Mouse (Mus musculus) hindbrain, embryonic 10.5 days (tissue): ENCODE results near the gene Cacng3. TPM values are rescaled to one million over a fixed set of nuclear protein-coding genes. Genes with fewer than 3 reads are reported as not detected.

Experiments used
- DNase-seq: peaks from one replicate; pipeline ENCODE4 v3.0.0-alpha.2; 2017; ENCODE audit warnings: low spot score
- H3K27ac ChIP-seq: fragments of 300-500 bp; sonication (generic); 2 replicates; pipeline ENCODE4 v1.5.1; 2016; ENCODE audit warnings: mild to moderate bottlenecking, moderate library complexity
- H3K27me3 ChIP-seq: fragments of 300-500 bp; sonication (generic); 2 replicates; pipeline ENCODE4 v1.6.1; 2016; ENCODE audit warnings: mild to moderate bottlenecking; ENCODE audit not compliant: poor library complexity, insufficient read depth, severe bottlenecking
- H3K36me3 ChIP-seq: fragments of 300-500 bp; sonication (generic); 2 replicates; pipeline ENCODE4 v1.6.1; 2016; ENCODE audit warnings: mild to moderate bottlenecking, moderate library complexity
- H3K4me1 ChIP-seq: fragments of 300-500 bp; sonication (generic); replicated peaks from 2 replicates; pipeline ENCODE4 v1.6.1; 2016; ENCODE audit warnings: mild to moderate bottlenecking
- H3K4me3 ChIP-seq: fragments of 300-500 bp; sonication (generic); 2 replicates; pipeline ENCODE4 v1.5.1; 2016; ENCODE audit warnings: mild to moderate bottlenecking, moderate library complexity
- H3K9me3 ChIP-seq: fragments of 300-500 bp; sonication (generic); 2 replicates; pipeline ENCODE4 v1.6.1; 2016; ENCODE audit warnings: mild to moderate bottlenecking, moderate library complexity
- WGBS: fragments of 180-500 bp; shearing (Covaris S2); methylation state at CpG from one replicate; pipeline ENCODE4 v1.1.7; 2016; 5-methylcytosine and 5-hydroxymethylcytosine counted together
- polyA plus RNA-seq: library from polyadenylated mRNA; unstranded; fragments of >200 nt; fragmentation: Nextera tagmentation; extraction: Ambion mirVana; gene quantifications from 2 replicates; pipeline ENCODE4 v1.2.1, GENCODE M21; 2016

The Cacng3 gene
- 0.22 and 0.80 TPM in 2 replicates for polyA plus RNA-seq

DNA sequence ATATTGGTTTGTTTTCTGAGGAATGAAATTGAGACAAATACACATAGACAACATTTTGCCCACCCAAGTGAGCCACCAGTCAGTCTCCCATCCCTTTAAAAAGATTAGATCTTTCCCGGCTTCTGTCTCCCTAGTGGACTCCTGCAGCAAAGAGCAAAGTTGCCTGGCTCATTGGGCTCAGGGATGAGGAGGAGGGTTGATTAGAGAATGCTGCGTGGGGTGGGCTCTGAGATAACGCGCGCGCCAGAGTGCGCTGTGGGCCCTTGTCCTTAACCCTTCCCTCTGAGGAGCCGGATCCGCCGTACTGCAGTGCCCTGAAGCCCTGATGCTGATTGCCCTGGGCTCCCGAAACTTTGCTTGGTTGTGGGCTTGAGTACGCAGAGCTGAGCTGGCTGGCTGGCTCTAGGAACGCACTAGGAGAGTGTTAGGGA is at the start of gene Cacng3:
Cacng3 (plus strand) TSS at position 51 of the 431 bp plus-strand sequence.
- WGBS: 14% methylated on average over 13 of the region's 13 CpGs
- DNase-seq: no peak
- peak within 1 kb of the TSS; percentile 43 for H3K4me3 ChIP-seq

GRCm38 (mm10) chr7:122622125-122622774 is 48.0 kb upstream of the Cacng3 start:
- Histone ChIP-seq H3K27me3 (no peaks in the 10 kb centered on the region), H3K4me3 (no peak overlapping the region), H3K9me3 (no peaks in the 10 kb centered on the region), H3K36me3 (no peaks in the 10 kb centered on the region), H3K4me1 (peaks cover 14% of the 10 kb centered on the region; the same call in 1 of the 2 replicates), H3K27ac (peak overlapping the region; percentile 45; the same call in 1 of the 2 replicates)
- peak; percentile 14 for DNase-seq
- 42% methylated on average over 9 of the region's 9 CpGs for WGBS

More for the DNA sequence above, at the start of gene Cacng3:
- H3K27me3 ChIP-seq: peaks cover 22% of the 10 kb centered on the region
- no peak within 1 kb of the TSS for H3K27ac ChIP-seq
- no peaks in the 10 kb centered on the region for H3K36me3 ChIP-seq
- H3K9me3 ChIP-seq: no peaks in the 10 kb centered on the region
- H3K4me1 ChIP-seq: peaks cover 10% of the 10 kb centered on the region

- no peaks in the 10 kb centered on the region for H3K27me3 ChIP-seq
- no peaks in the 10 kb centered on the region for H3K9me3 ChIP-seq
- no peaks in the 10 kb centered on the region for H3K36me3 ChIP-seq
- peaks cover 14% of the 10 kb centered on the region; the same call in 1 of the 2 replicates for H3K4me1 ChIP-seq
- whole genome bisulfite sequencing: 61% methylated on average over 1 of the region's 1 CpGs
- no peak overlapping the region for H3K4me3 ChIP-seq
- DNase-seq: no peak
- no peak overlapping the region for H3K27ac ChIP-seq
These were observed 46.5 kb upstream of the Cacng3 start for GRCm38 (mm10) chr7:122623753-122624152.

- 92% methylated on average over 5 of the region's 5 CpGs for WGBS
- no peaks in the 10 kb centered on the region for H3K9me3 ChIP-seq
- no peak for DNase-seq
- H3K27me3 ChIP-seq: no peaks in the 10 kb centered on the region
- H3K36me3 ChIP-seq: no peaks in the 10 kb centered on the region
- H3K4me3 ChIP-seq: no peak overlapping the region
- no peak overlapping the region for H3K27ac ChIP-seq
- 0 out of 2 replicates have a peak, but pooled peaks cover 5% of the 10 kb centered on the region for H3K4me1 ChIP-seq
These were observed 42.2 kb upstream of the Cacng3 start for GRCm38 (mm10) chr7:122628050-122628449.

DNA sequence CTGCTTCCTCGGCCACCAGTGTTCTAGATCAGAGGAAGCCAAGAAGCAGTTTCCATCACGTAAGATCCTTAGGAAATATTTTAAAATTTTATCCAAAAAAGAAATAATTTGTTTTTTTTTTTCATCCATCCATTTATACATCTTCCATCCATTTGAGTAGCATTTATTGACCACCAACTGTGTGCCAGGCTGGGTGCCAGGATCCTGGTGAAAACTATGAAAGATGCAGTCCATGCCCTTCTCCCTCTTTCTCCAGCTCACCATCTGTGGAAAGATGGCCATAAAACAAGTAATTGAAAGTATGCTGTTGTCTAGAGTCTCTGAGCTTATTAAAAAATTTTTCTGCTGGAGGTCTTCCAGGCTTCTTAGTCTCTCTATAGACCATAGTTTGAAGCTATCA is 39.9 kb upstream of the Cacng3 start:
- no peak for DNase-seq
- WGBS: 91% methylated on average over 2 of the region's 2 CpGs
- Histone ChIP-seq H3K27ac (no peak overlapping the region), H3K9me3 (no peaks in the 10 kb centered on the region), H3K4me1 (no peaks in the 10 kb centered on the region), H3K4me3 (no peak overlapping the region), H3K36me3 (no peaks in the 10 kb centered on the region), H3K27me3 (no peaks in the 10 kb centered on the region)

GRCm38 (mm10) chr7:122631151-122631550 is 39.1 kb upstream of the Cacng3 start:
- H3K27me3 ChIP-seq: no peaks in the 10 kb centered on the region
- no peak overlapping the region for H3K4me3 ChIP-seq
- H3K9me3 ChIP-seq: no peaks in the 10 kb centered on the region
- no peak for DNase-seq
- no peak overlapping the region for H3K27ac ChIP-seq
- 70% methylated on average over 3 of the region's 3 CpGs for WGBS
- H3K4me1 ChIP-seq: no peaks in the 10 kb centered on the region
- H3K36me3 ChIP-seq: no peaks in the 10 kb centered on the region

DNA sequence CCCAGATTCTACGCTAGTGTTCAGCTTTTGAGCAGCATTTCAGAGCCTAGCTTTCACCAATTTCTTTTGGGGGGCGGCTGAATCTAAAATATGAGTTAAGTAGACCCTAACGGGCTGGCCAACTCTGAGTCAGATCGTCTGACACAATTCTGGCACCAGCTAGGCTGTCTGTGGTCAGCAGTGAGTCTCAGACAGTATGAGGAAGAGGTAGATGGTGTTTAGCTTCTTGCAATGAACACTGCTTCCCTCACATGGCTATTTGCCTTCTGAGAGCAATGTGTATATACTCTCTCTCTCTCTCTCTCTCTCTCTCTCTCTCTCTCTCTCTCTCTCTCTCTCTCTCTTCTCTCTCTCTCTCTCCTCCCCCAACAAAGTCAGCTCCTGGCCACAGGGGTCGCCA is 37.3 kb upstream of the Cacng3 start:
- Histone ChIP-seq H3K27ac (no peak overlapping the region), H3K27me3 (no peaks in the 10 kb centered on the region), H3K36me3 (no peaks in the 10 kb centered on the region), H3K4me1 (no peaks in the 10 kb centered on the region), H3K9me3 (no peaks in the 10 kb centered on the region), H3K4me3 (no peak overlapping the region)
- no peak for DNase-seq
- WGBS: 75% methylated on average over 5 of the region's 5 CpGs

DNA sequence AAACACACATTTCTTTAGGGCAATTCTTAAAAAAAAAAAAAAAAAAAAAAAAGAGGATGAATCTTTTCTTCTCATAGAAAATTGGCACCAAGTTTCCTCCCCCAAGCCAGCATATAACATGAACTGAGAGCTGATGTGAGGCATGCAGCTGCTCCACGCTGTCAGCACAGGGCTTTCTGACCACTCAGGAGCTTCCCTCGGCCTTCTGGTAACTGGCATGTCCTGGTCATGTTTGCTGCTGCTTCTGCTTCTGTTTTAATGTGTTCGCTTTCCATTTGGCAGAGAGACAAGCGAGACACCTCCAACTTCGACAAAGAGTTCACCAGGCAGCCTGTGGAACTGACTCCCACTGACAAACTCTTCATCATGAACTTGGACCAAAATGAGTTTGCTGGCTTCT is 36.8 kb upstream of the Cacng3 start:
- WGBS: 90% methylated on average over 5 of the region's 5 CpGs
- DNase-seq: no peak
- Histone ChIP-seq H3K4me1 (no peaks in the 10 kb centered on the region), H3K9me3 (no peaks in the 10 kb centered on the region), H3K27ac (no peak overlapping the region), H3K4me3 (no peak overlapping the region), H3K36me3 (no peaks in the 10 kb centered on the region), H3K27me3 (no peaks in the 10 kb centered on the region)

DNA sequence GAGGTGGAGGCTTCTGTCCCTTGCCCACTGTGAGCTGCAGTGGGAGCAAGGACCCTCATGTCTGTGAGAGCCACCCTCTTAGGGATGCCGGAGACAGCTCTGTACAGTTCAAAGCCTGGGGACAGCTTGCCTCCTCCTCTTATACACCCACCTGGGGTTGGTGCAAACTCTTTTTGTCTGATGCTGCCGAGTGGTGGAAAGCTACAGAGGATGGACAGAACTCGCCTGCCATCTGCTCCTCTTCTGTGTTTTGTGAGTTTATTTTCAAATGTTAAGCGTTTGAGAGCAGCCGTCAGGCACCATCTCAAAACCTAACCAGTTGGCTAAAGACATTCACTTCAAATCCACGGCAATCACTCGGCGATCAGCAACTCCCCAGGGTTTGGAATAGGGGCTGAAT is 26.6 kb upstream of the Cacng3 start:
- H3K27ac ChIP-seq: no peak overlapping the region
- no peak for DNase-seq
- H3K9me3 ChIP-seq: no peaks in the 10 kb centered on the region
- H3K27me3 ChIP-seq: no peaks in the 10 kb centered on the region
- no peaks in the 10 kb centered on the region for H3K36me3 ChIP-seq
- no peaks in the 10 kb centered on the region for H3K4me1 ChIP-seq
- H3K4me3 ChIP-seq: no peak overlapping the region
- WGBS: 88% methylated on average over 8 of the region's 8 CpGs

DNA sequence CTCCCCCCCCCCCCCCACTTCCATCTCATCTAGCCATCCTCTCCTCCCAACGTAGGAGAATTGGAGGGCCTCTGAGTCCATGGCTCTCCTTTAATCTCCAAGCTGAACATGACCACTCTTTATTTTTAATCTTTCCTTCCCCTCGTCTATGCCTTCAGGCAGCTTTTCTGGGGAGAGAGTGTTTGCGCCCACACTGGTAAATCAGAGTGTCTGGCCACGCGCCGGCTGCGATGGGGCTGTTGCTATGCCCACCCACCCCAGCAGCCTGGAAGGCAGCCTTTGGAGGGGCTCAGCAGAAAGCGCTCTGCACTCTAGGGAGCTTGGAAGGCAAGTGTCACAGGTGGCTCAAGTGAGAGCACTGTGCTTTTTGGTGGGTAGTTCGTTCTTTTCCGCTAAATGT is 21.0 kb upstream of the Cacng3 start:
- Histone ChIP-seq H3K36me3 (no peaks in the 10 kb centered on the region), H3K27me3 (no peaks in the 10 kb centered on the region), H3K9me3 (no peaks in the 10 kb centered on the region), H3K4me3 (no peak overlapping the region), H3K4me1 (no peaks in the 10 kb centered on the region), H3K27ac (no peak overlapping the region)
- WGBS: 81% methylated on average over 10 of the region's 10 CpGs
- no peak for DNase-seq

GRCm38 (mm10) chr7:122652523-122652922 is 17.8 kb upstream of the Cacng3 start:
- Histone ChIP-seq H3K4me1 (no peaks in the 10 kb centered on the region), H3K4me3 (no peak overlapping the region), H3K9me3 (no peaks in the 10 kb centered on the region), H3K36me3 (no peaks in the 10 kb centered on the region), H3K27me3 (no peaks in the 10 kb centered on the region), H3K27ac (no peak overlapping the region)
- no peak for DNase-seq
- 80% methylated on average over 3 of the region's 3 CpGs for WGBS

DNA sequence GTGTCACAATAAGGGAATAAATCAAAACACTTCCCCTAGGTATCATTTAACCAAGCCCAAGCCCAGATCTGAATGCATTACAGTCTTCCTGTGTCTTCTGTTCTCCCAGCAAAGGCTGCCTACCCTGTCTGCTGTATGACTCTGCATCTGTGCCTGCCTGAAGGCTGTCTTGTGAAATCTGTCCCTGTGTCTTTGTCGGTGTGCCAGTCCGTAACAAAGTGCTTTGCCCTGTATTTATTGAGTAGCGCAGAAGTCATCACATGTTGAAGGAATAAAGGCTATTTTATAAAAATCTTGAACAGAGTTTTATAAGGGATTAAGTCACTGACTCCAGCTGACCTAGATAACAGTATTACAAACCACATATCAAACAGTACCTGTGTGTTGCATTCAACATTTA is 13.6 kb upstream of the Cacng3 start:
- no peaks in the 10 kb centered on the region for H3K27me3 ChIP-seq
- 95% methylated on average over 3 of the region's 3 CpGs for WGBS
- DNase-seq: no peak
- H3K9me3 ChIP-seq: no peaks in the 10 kb centered on the region
- no peaks in the 10 kb centered on the region for H3K4me1 ChIP-seq
- no peak overlapping the region for H3K27ac ChIP-seq
- H3K4me3 ChIP-seq: no peak overlapping the region
- H3K36me3 ChIP-seq: no peaks in the 10 kb centered on the region

- Histone ChIP-seq H3K36me3 (no peaks in the 10 kb centered on the region), H3K4me3 (no peak overlapping the region), H3K4me1 (no peaks in the 10 kb centered on the region), H3K9me3 (no peaks in the 10 kb centered on the region), H3K27ac (no peak overlapping the region), H3K27me3 (no peaks in the 10 kb centered on the region)
- 94% methylated on average over 5 of the region's 5 CpGs for WGBS
- no peak for DNase-seq
These were observed 12.7 kb upstream of the Cacng3 start for GRCm38 (mm10) chr7:122657423-122658126.
